Mouse (Mus musculus): ENCODE data around the gene Apoa1. TPM values are rescaled to one million over a fixed set of nuclear protein-coding genes. Genes with fewer than 3 reads are reported as not detected.

Apoa1 gene
- polyA plus RNA-seq, 1 experiment from 2014 or later: 318 TPM

DNA sequence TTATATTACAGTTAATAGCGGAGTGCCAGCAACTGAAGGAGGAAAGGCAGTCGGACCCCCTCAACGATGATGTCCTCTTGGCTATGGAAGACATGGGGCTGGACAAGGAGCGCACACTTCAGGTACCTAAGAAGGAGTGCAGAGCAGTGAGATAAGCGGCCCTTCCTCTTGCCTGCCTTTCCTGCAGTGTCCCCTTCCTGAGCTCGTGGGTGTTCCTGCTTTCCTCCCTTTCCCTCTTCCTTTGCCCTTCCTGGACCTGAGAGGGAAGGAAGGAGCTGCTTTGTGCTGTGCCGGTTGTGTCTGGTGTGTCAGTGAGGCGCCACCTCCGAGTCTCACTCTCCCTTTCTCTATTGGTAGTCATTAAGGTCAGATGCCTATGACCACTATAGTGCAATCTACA lies 33.6 kb upstream of the Apoa1 start:
- H3K4me1 ChIP-seq (replicated peaks; ENCODE audit: control insufficient read depth, insufficient read depth): no peaks in the 10 kb centered on the region
- H3K27ac ChIP-seq (replicated peaks): no peak overlapping the region
- no peak for ATAC-seq (ENCODE audit: low FRiP score, low TSS enrichment)
- H3K36me3 ChIP-seq (ENCODE audit: control insufficient read depth, insufficient read depth, low read length): peaks cover 18% of the 10 kb centered on the region
- H3K9me3 ChIP-seq (ENCODE audit: control insufficient read depth, low read length): no peaks in the 10 kb centered on the region
- DNase-seq (ENCODE audit: low spot score): no peak
- H3K4me3 ChIP-seq (ENCODE audit: low read depth, low read length): no peak overlapping the region
- 83% methylated on average over 9 of the region's 9 CpGs for WGBS
- TF ChIP-seq CTCF (IDR thresholded peaks at IDR 0.05; ENCODE audit: low read depth): no peak
- no peak for TF ChIP-seq EP300 (optimal IDR thresholded peaks at IDR 0.05)
- no peak overlapping the region for H3K4me2 ChIP-seq (replicated peaks; ENCODE audit: low read depth)
- no peak overlapping the region for H3K9ac ChIP-seq (ENCODE audit: low read length)
- H3K27me3 ChIP-seq (ENCODE audit: control insufficient read depth, insufficient read depth, low read length): no peaks in the 10 kb centered on the region

DNA sequence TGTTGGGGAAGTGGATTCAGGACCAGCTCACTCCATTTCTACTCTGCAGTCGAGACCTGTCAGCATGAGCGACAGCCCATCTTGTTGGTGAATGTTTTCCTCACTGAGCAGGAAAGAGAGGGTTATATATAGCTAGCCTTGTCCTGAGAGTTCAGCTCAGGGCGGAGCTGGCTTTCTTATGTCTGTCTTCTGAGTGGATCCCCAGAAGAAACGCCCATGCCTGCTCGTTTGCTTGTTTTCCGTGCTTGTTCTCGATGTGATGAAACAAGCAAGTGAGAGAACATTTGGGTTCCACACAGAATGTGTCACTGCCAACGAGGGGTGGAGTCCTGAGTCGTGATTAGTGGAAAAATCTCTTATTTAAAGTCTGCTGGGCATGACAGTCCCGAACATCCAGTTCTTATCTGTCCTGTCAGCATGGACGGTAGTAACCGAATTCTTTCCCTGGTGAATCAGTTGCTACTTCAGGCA lies 31.6 kb upstream of the Apoa1 start:
- Histone ChIP-seq H3K9me3 (ENCODE audit: control insufficient read depth, low read length) (no peaks in the 10 kb centered on the region), H3K4me3 (ENCODE audit: low read depth, low read length) (no peak overlapping the region), H3K4me2 (replicated peaks; ENCODE audit: low read depth) (no peak overlapping the region), H3K27ac (replicated peaks) (no peak overlapping the region), H3K4me1 (replicated peaks; ENCODE audit: control insufficient read depth, insufficient read depth) (no peaks in the 10 kb centered on the region), H3K9ac (ENCODE audit: low read length) (no peak overlapping the region), H3K27me3 (ENCODE audit: control insufficient read depth, insufficient read depth, low read length) (no peaks in the 10 kb centered on the region), H3K36me3 (ENCODE audit: control insufficient read depth, insufficient read depth, low read length) (peaks cover 21% of the 10 kb centered on the region)
- WGBS: 66% methylated on average over 12 of the region's 12 CpGs
- TF ChIP-seq CTCF (IDR thresholded peaks at IDR 0.05; ENCODE audit: low read depth) (no peak), EP300 (optimal IDR thresholded peaks at IDR 0.05) (no peak)
- DNase-seq (ENCODE audit: low spot score): no peak
- no peak for ATAC-seq (ENCODE audit: low FRiP score, low TSS enrichment)

DNA sequence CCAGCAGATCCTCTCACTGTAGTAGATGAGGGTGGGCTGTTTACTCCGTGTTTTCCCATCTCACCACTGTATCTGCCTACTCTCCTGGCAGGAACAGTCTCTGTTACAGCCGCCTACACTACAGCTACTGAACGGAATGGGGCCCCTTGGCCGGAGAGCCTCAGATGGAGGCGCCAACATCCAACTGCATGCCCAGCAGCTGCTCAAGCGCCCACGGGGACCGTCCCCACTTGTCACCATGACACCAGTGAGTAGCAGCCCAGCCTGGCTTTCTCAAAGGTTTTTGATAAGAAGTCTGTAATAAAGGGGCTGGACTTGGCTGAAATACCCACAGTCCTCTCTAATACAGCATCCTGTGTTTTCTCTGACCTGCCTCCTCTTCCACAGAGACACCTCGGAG lies 29.9 kb upstream of the Apoa1 start:
- Histone ChIP-seq H3K9me3 (ENCODE audit: control insufficient read depth, low read length) (no peaks in the 10 kb centered on the region), H3K4me1 (replicated peaks; ENCODE audit: control insufficient read depth, insufficient read depth) (no peaks in the 10 kb centered on the region), H3K4me3 (ENCODE audit: low read depth, low read length) (no peak overlapping the region), H3K36me3 (ENCODE audit: control insufficient read depth, insufficient read depth, low read length) (peaks cover 23% of the 10 kb centered on the region), H3K27ac (replicated peaks) (no peak overlapping the region), H3K4me2 (replicated peaks; ENCODE audit: low read depth) (no peak overlapping the region), H3K27me3 (ENCODE audit: control insufficient read depth, insufficient read depth, low read length) (no peaks in the 10 kb centered on the region), H3K9ac (ENCODE audit: low read length) (no peak overlapping the region)
- 88% methylated on average over 9 of the region's 9 CpGs for WGBS
- no peak for ATAC-seq (ENCODE audit: low FRiP score, low TSS enrichment)
- no peak for TF ChIP-seq EP300 (optimal IDR thresholded peaks at IDR 0.05)
- no peak for TF ChIP-seq CTCF (IDR thresholded peaks at IDR 0.05; ENCODE audit: low read depth)
- DNase-seq (ENCODE audit: low spot score): no peak

DNA sequence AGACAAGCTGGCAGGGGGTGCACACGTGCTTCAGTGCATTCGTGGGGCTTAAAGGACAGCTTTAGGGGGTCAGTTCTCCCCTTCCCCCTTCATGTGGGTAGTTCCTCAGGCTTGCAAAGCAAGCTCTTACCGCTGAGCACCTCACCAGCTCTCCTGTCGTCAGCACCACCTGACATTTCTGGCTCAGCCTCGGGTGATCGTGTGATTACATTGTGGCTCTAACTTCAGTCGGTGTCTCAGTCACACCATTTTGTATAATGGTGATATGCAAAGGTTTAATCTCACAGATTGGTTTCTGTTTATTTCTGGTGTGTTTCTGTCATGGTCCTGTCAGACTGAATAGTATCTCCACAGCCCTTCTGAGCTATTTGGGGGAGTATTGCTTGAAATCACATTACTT lies 29.4 kb upstream of the Apoa1 start:
- H3K9ac ChIP-seq (ENCODE audit: low read length): no peak overlapping the region
- peaks cover 25% of the 10 kb centered on the region for H3K36me3 ChIP-seq (ENCODE audit: control insufficient read depth, insufficient read depth, low read length)
- H3K4me2 ChIP-seq (replicated peaks; ENCODE audit: low read depth): no peak overlapping the region
- H3K27me3 ChIP-seq (ENCODE audit: control insufficient read depth, insufficient read depth, low read length): no peaks in the 10 kb centered on the region
- WGBS: 87% methylated on average over 7 of the region's 7 CpGs
- H3K27ac ChIP-seq (replicated peaks): no peak overlapping the region
- H3K4me1 ChIP-seq (replicated peaks; ENCODE audit: control insufficient read depth, insufficient read depth): no peaks in the 10 kb centered on the region
- ATAC-seq (ENCODE audit: low FRiP score, low TSS enrichment): no peak
- TF ChIP-seq CTCF (IDR thresholded peaks at IDR 0.05; ENCODE audit: low read depth) (no peak), EP300 (optimal IDR thresholded peaks at IDR 0.05) (no peak)
- no peaks in the 10 kb centered on the region for H3K9me3 ChIP-seq (ENCODE audit: control insufficient read depth, low read length)
- no peak for DNase-seq (ENCODE audit: low spot score)
- H3K4me3 ChIP-seq (ENCODE audit: low read depth, low read length): no peak overlapping the region

DNA sequence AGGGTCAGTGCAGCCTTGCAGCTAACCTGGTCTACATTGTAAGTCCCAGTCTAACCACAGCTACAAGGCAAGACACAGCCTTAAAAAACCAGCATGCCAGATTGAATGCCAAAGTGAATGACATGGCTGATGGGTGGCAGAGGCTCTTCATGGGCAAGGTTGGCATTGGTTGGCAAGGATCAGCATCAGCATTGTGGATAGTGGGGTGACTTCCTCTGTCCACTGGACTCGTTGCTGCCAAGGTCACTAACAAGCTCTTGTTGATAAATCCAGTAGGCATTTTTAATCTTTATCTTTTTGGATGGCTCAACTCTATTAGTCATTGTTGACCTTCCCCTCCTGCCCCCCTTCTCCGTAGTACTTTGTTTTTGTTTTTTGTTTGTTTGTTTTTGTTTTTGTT lies 28.8 kb upstream of the Apoa1 start:
- H3K4me2 ChIP-seq (replicated peaks; ENCODE audit: low read depth): no peak overlapping the region
- H3K9me3 ChIP-seq (ENCODE audit: control insufficient read depth, low read length): no peaks in the 10 kb centered on the region
- H3K4me3 ChIP-seq (ENCODE audit: low read depth, low read length): no peak overlapping the region
- 76% methylated on average over 2 of the region's 2 CpGs for WGBS
- H3K36me3 ChIP-seq (ENCODE audit: control insufficient read depth, insufficient read depth, low read length): peaks cover 27% of the 10 kb centered on the region
- no peak overlapping the region for H3K9ac ChIP-seq (ENCODE audit: low read length)
- no peak for TF ChIP-seq CTCF (IDR thresholded peaks at IDR 0.05; ENCODE audit: low read depth)
- no peak for TF ChIP-seq EP300 (optimal IDR thresholded peaks at IDR 0.05)
- no peaks in the 10 kb centered on the region for H3K27me3 ChIP-seq (ENCODE audit: control insufficient read depth, insufficient read depth, low read length)
- no peak overlapping the region for H3K27ac ChIP-seq (replicated peaks)
- DNase-seq (ENCODE audit: low spot score) (no peak), ATAC-seq (ENCODE audit: low FRiP score, low TSS enrichment) (no peak)
- no peaks in the 10 kb centered on the region for H3K4me1 ChIP-seq (replicated peaks; ENCODE audit: control insufficient read depth, insufficient read depth)

DNA sequence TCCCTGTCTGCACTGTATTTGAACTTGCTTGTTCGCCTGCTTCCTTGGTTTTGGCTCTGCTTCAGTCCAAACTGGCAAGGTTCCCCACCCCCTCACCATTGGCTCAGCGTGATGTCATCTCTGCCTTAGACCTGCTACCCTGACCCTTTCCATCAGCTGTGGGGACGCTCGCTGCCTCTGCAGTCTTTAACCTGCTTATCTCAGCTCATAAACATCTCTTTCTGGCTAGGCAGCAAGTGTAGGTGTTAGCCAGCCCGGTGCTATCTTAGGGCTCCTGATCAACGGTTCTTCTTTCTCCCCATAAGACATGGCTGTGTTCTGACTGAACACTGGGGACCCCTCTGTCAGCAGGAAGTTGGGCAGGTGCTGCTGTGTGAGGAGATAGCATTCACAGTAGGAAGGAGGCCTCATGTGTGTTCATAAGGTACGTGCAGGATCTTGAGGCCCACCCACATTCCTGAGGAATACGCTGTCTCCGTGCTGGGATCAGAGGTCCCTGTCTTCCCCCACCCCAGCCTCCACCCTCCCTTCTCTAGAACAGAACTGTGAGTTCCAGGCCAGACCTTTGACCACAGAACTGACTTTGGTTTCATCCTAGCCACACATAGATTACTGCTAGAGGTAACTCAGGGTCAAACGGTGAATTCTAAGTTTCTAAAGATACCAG lies 21.4 kb upstream of the Apoa1 start:
- no peaks in the 10 kb centered on the region for H3K4me1 ChIP-seq (replicated peaks; ENCODE audit: control insufficient read depth, insufficient read depth)
- no peaks in the 10 kb centered on the region for H3K9me3 ChIP-seq (ENCODE audit: control insufficient read depth, low read length)
- no peak overlapping the region for H3K4me3 ChIP-seq (ENCODE audit: low read depth, low read length)
- H3K27ac ChIP-seq (replicated peaks): no peak overlapping the region
- DNase-seq (ENCODE audit: low spot score) (no peak), ATAC-seq (ENCODE audit: low FRiP score, low TSS enrichment) (peak; percentile 66)
- no peak overlapping the region for H3K4me2 ChIP-seq (replicated peaks; ENCODE audit: low read depth)
- 41% methylated on average over 10 of the region's 10 CpGs for WGBS
- H3K27me3 ChIP-seq (ENCODE audit: control insufficient read depth, insufficient read depth, low read length): no peaks in the 10 kb centered on the region
- peaks cover 17% of the 10 kb centered on the region for H3K36me3 ChIP-seq (ENCODE audit: control insufficient read depth, insufficient read depth, low read length)
- TF ChIP-seq EP300 (optimal IDR thresholded peaks at IDR 0.05): no peak
- no peak for TF ChIP-seq CTCF (IDR thresholded peaks at IDR 0.05; ENCODE audit: low read depth)
- H3K9ac ChIP-seq (ENCODE audit: low read length): no peak overlapping the region

All from stomach, postnatal 0 days (tissue).